Mouse (Mus musculus): ENCODE results near the gene Hk2.

GRCm38 (mm10) chr6:82716126-82716525, 58.1 kb downstream of the Hk2 start:
- TF ChIP-seq CTCF (IDR thresholded peaks at IDR 0.05; ENCODE audit: low read depth) = no peak
- no peak for TF ChIP-seq EP300 (IDR thresholded peaks at IDR 0.05; ENCODE audit: low read depth)
